Mouse (Mus musculus) ES-Bruce4 (cell line): Measurements from ENCODE around the gene Sos2. TPM values are rescaled to one million over a fixed set of nuclear protein-coding genes. Genes with fewer than 3 reads are reported as not detected.

Experiments used
- H3K27ac ChIP-seq: 2 replicates; pipeline ENCODE4 v1.5.1; 2012; ENCODE audit warnings: low read length, inconsistent platforms; ENCODE audit not compliant: insufficient read depth
- H3K27me3 ChIP-seq: 2 replicates; pipeline ENCODE4 v1.6.1; 2012; ENCODE audit warnings: mild to moderate bottlenecking, low read length, inconsistent platforms; ENCODE audit not compliant: control insufficient read depth, poor library complexity, insufficient read depth, severe bottlenecking
- H3K36me3 ChIP-seq: 2 replicates; pipeline ENCODE4 v1.6.1; 2012; ENCODE audit warnings: inconsistent platforms, mild to moderate bottlenecking, low read length, moderate library complexity; ENCODE audit not compliant: control insufficient read depth, poor library complexity, insufficient read depth, severe bottlenecking
- H3K4me1 ChIP-seq: one replicate; pipeline ENCODE4 v1.8.1; 2011; ENCODE audit warnings: low read length; ENCODE audit not compliant: control insufficient read depth, insufficient read depth
- H3K4me3 ChIP-seq: 2 replicates; pipeline ENCODE4 v1.5.1; 2011; ENCODE audit warnings: low read depth, mild to moderate bottlenecking, low read length
- H3K9ac ChIP-seq: 2 replicates; pipeline ENCODE4 v1.6.1; 2012; ENCODE audit warnings: low read depth, mild to moderate bottlenecking, inconsistent platforms; ENCODE audit not compliant: poor library complexity, severe bottlenecking
- H3K9me3 ChIP-seq: replicated peaks from 2 replicates; pipeline ENCODE4 v1.6.1; 2012; ENCODE audit warnings: mild to moderate bottlenecking, low read length, inconsistent platforms; ENCODE audit not compliant: control insufficient read depth, poor library complexity, insufficient read depth, severe bottlenecking
- CTCF ChIP-seq: IDR thresholded peaks from one replicate; pipeline ENCODE4 v1.8.1; 2011; ENCODE audit warnings: low read depth, low read length
- EP300 ChIP-seq: IDR thresholded peaks from 2 replicates; pipeline ENCODE4 v1.6.1; 2011; ENCODE audit warnings: low read depth, low read length; ENCODE audit not compliant: insufficient read depth
- POLR2A ChIP-seq: IDR thresholded peaks from one replicate; pipeline ENCODE4 v1.8.1; 2011; ENCODE audit warnings: low read length; ENCODE audit not compliant: insufficient read depth
- polyA plus RNA-seq: library from polyadenylated mRNA; stranded (reverse); fragments of >200 nt; gene quantifications from 2 replicates; pipeline ENCODE4 v1.2.4, GENCODE M21; 2011; ENCODE audit warnings: low read depth; ENCODE audit not compliant: missing spikeins, insufficient read depth, insufficient read length

Sos2 gene
- polyA plus RNA-seq, 1 experiment = 21.6 TPM

GRCm38 (mm10) chr12:69604367-69604766 is 77.3 kb downstream of the Sos2 start:
- Histone ChIP-seq H3K9me3 (no peaks in the 10 kb centered on the region), H3K4me3 (no peak overlapping the region), H3K27ac (no peak overlapping the region), H3K9ac (no peak overlapping the region), H3K36me3 (no peaks in the 10 kb centered on the region), H3K4me1 (no peaks in the 10 kb centered on the region), H3K27me3 (no peaks in the 10 kb centered on the region)
- no peak for TF ChIP-seq CTCF
- no peak for TF ChIP-seq EP300
- TF ChIP-seq POLR2A = no peak

GRCm38 (mm10) chr12:69597446-69597845 is 84.2 kb downstream of the Sos2 start:
- Histone ChIP-seq H3K27me3 (no peaks in the 10 kb centered on the region), H3K36me3 (no peaks in the 10 kb centered on the region), H3K9me3 (no peaks in the 10 kb centered on the region; the same call in 1 of the 2 replicates), H3K27ac (no peak overlapping the region), H3K4me3 (no peak overlapping the region), H3K9ac (no peak overlapping the region), H3K4me1 (peaks cover 2% of the 10 kb centered on the region)
- no peak for TF ChIP-seq EP300
- no peak for TF ChIP-seq POLR2A
- no peak for TF ChIP-seq CTCF

DNA sequence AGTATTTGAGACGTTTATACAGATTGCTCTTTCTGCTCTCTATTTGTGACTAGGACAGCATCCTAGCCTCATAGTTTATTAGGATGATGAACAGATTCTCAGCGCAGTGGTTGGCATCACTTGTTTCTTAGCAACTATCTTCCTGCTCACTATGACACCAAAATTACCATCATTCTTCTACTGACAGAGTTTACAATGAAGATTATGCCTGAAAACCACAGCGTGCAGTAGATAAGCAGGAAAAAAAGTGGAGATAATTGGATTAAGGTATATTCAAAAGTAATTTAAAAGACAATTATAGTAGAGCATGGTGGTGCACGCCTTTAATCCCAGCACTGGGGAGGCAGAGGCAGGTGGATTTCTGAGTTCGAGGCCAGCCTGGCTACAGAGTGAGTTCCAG is 88.5 kb downstream of the Sos2 start:
- no peak overlapping the region for H3K27ac ChIP-seq
- H3K36me3 ChIP-seq = no peaks in the 10 kb centered on the region
- no peaks in the 10 kb centered on the region; the same call in 1 of the 2 replicates for H3K9me3 ChIP-seq
- no peaks in the 10 kb centered on the region for H3K27me3 ChIP-seq
- H3K4me1 ChIP-seq = peaks cover 2% of the 10 kb centered on the region
- no peak for TF ChIP-seq POLR2A
- TF ChIP-seq EP300 = no peak
- no peak for TF ChIP-seq CTCF
- no peak overlapping the region for H3K9ac ChIP-seq
- H3K4me3 ChIP-seq = no peak overlapping the region

GRCm38 (mm10) chr12:69583270-69583629 is 98.4 kb downstream of the Sos2 start:
- Histone ChIP-seq H3K4me3 (peak overlapping the region; percentile 77), H3K27ac (no peak overlapping the region), H3K9ac (peak overlapping the region; percentile 90), H3K4me1 (no peaks in the 10 kb centered on the region), H3K36me3 (peaks cover 2% of the 10 kb centered on the region), H3K9me3 (no peaks in the 10 kb centered on the region), H3K27me3 (no peaks in the 10 kb centered on the region)
- no peak for TF ChIP-seq EP300
- TF ChIP-seq CTCF = no peak
- no peak for TF ChIP-seq POLR2A

DNA sequence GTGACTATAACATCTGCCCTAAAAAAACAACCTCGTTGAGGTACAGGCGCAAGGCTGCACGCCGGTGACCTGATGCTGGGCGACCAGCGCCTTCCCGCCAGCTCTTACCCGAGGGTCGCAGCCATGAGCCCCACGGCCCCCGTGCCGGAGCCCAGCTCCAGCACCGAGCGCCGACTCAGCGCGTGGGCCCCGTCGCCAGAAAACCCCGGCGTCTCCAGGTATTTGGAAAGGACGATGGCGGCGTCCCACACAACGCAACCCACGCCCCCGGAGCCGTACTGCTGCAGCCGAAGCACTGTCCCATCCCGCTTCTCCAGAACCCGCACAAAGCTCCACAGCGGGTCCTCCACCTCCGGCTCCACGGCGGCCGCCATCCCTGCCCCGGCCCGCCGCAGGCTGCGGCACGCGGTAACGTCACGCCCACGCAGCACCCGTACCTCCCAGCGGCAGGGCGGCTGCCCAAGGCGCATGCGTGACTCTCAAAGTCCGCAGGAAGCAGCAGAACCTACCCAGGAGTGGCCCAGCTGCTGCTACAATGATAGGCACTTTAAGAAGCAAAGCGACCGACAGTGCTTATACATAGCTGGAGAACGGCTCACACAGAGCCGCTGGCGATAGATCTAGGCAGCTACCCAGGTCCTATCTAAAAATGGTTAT is 98.9 kb downstream of the Sos2 start, which contains the start of gene Vcpkmt:
Vcpkmt (minus strand) TSS at position 416 of the 657 bp plus-strand sequence.
- Histone ChIP-seq H3K9ac (peak within 1 kb of the TSS; percentile 90), H3K36me3 (peaks cover 2% of the 10 kb centered on the region), H3K27ac (no peak within 1 kb of the TSS), H3K27me3 (no peaks in the 10 kb centered on the region), H3K4me1 (no peaks in the 10 kb centered on the region), H3K4me3 (peak within 1 kb of the TSS; percentile 77), H3K9me3 (no peaks in the 10 kb centered on the region)
- TF ChIP-seq EP300 (no peak), POLR2A (peak; percentile 13)

- Histone ChIP-seq H3K4me3 (peak overlapping the region; percentile 77), H3K27ac (no peak overlapping the region), H3K9ac (peak overlapping the region; percentile 90), H3K4me1 (no peaks in the 10 kb centered on the region), H3K36me3 (peaks cover 2% of the 10 kb centered on the region), H3K9me3 (no peaks in the 10 kb centered on the region), H3K27me3 (no peaks in the 10 kb centered on the region)
- no peak for TF ChIP-seq POLR2A
- no peak for TF ChIP-seq EP300
- TF ChIP-seq CTCF = no peak
Observed at GRCm38 (mm10) chr12:69582216-69582612, 99.4 kb downstream of the Sos2 start.
